Mouse (Mus musculus) MEL (cell line): ENCODE data around the gene Scgb1c1.
A peak's percentile ranks its signal among the peaks of the same experiment; 100 is the strongest.

ENCODE experiments used
- CTCF ChIP-seq, 3 experiments: IDR thresholded peaks in 2 of 3; conservative IDR thresholded peaks in 1 of 3; 2 replicates each; pipeline ENCODE4 v1.5.1; 2011 to 2012; ENCODE audit warnings: low read length in 3 of 3, low read depth in 2 of 3, mild to moderate bottlenecking in 2 of 3, improper control_type of control experiment in 1 of 3, inconsistent platforms in 1 of 3, mixed read lengths in 1 of 3, moderate library complexity in 1 of 3; ENCODE audit not compliant: control insufficient read depth in 1 of 3, insufficient read depth in 1 of 3, poor library complexity in 1 of 3, severe bottlenecking in 1 of 3
- E2F4 ChIP-seq: IDR thresholded peaks from 2 replicates; pipeline ENCODE4 v1.6.1; 2011; ENCODE audit warnings: low read depth, low read length, improper control_type of control experiment, borderline replicate concordance
- EP300 ChIP-seq, 2 experiments: IDR thresholded peaks; 2 replicates each; pipeline ENCODE4 v1.6.1; 2011; ENCODE audit warnings: improper control_type of control experiment in 2 of 2, low read length in 2 of 2, low read depth in 1 of 2, mild to moderate bottlenecking in 1 of 2
- ETS1 ChIP-seq: IDR thresholded peaks from 2 replicates; pipeline ENCODE4 v1.6.1; 2012; ENCODE audit warnings: low read depth, mild to moderate bottlenecking, inconsistent platforms, low read length, improper control_type of control experiment, moderate library complexity
- GABPA ChIP-seq: IDR thresholded peaks from 2 replicates; pipeline ENCODE4 v1.6.1; 2012; ENCODE audit warnings: low read depth, mild to moderate bottlenecking, inconsistent platforms, low read length, improper control_type of control experiment, moderate library complexity
- MEF2A ChIP-seq: IDR thresholded peaks from 2 replicates; pipeline ENCODE4 v1.6.1; 2014; ENCODE audit warnings: low read depth, mild to moderate bottlenecking, inconsistent platforms, low read length, improper control_type of control experiment; ENCODE audit not compliant: poor library complexity, insufficient replicate concordance, severe bottlenecking; ENCODE audit errors: extremely low read depth
- POLR2A ChIP-seq, 2 experiments: IDR thresholded peaks; 2 replicates each; pipeline ENCODE4 v1.6.1; 2011 to 2012; ENCODE audit warnings: low read length in 2 of 2, mild to moderate bottlenecking in 2 of 2, control low read depth in 1 of 2, improper control_type of control experiment in 1 of 2, low read depth in 1 of 2, moderate library complexity in 1 of 2; ENCODE audit not compliant: control insufficient read depth in 1 of 2, insufficient read depth in 1 of 2, poor library complexity in 1 of 2
- RAD21 ChIP-seq: IDR thresholded peaks from 2 replicates; pipeline ENCODE4 v1.6.1; 2011; ENCODE audit warnings: mild to moderate bottlenecking, low read depth, low read length, improper control_type of control experiment
- RCOR1 ChIP-seq: IDR thresholded peaks from 2 replicates; pipeline ENCODE4 v1.6.1; 2012; ENCODE audit warnings: low read depth, mild to moderate bottlenecking, inconsistent platforms, low read length, improper control_type of control experiment
- USF1 ChIP-seq: IDR thresholded peaks from 2 replicates; pipeline ENCODE4 v1.6.1; 2014; ENCODE audit warnings: low read depth, mild to moderate bottlenecking, inconsistent platforms, low read length, improper control_type of control experiment, moderate library complexity
- ZC3H11A ChIP-seq: IDR thresholded peaks from 2 replicates; pipeline ENCODE4 v1.6.1; 2012; ENCODE audit warnings: low read depth, mild to moderate bottlenecking, inconsistent platforms, low read length, improper control_type of control experiment

DNA sequence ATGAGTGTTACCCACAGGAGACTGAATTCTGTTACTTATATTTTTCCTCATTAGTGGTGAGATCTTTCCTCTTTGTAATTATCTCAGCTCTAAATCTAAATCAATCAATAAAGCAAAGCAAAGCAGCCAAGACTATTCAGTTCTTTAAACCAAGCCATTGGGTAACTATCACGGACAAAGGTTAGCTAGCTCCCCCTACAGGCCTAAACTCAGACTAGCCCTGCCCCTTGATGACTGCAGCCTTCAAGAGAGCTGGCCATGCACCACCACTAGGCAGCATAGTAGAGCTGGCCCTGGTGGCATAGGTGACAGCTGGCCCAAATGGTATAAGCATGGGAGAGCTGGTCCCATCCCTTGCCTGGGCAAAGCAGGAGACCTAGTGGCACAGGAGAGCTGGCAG, 39.6 kb upstream of the Scgb1c1 start:
- TF ChIP-seq USF1: no peak
- TF ChIP-seq POLR2A (IDR thresholded peaks at IDR 0.05; ENCODE audit: control insufficient read depth in 1 of 2, insufficient read depth in 1 of 2, low read depth in 1 of 2, low read length in 2 of 2, poor library complexity in 1 of 2): no peak
- TF ChIP-seq CTCF (IDR thresholded peaks at IDR 0.05 in 2 of 3, conservative IDR thresholded peaks at IDR 0.05 in 1 of 3; ENCODE audit: control insufficient read depth in 1 of 3, insufficient read depth in 1 of 3, low read depth in 2 of 3, low read length in 3 of 3, poor library complexity in 1 of 3, severe bottlenecking in 1 of 3): peak; percentile 70 to 90 (median 75)
- TF ChIP-seq E2F4: no peak
- peak; percentile 70 for TF ChIP-seq RAD21
- peak; percentile 44 for TF ChIP-seq ZC3H11A
- TF ChIP-seq MEF2A: no peak
- no peak for TF ChIP-seq ETS1
- TF ChIP-seq EP300 (IDR thresholded peaks at IDR 0.05; ENCODE audit: low read depth in 1 of 2, low read length in 2 of 2): no peak
- no peak for TF ChIP-seq RCOR1
- TF ChIP-seq GABPA: no peak
